Mouse (Mus musculus) heart, embryonic 11.5 days (tissue): ENCODE results near the gene Zfp940. TPM values are rescaled to one million over a fixed set of nuclear protein-coding genes. Genes with fewer than 3 reads are reported as not detected.
A peak's percentile ranks its signal among the peaks of the same experiment; 100 is the strongest.

Experiments used
- ATAC-seq: fragments of 200-750 bp; cut with Nextera tagmentation; replicated peaks from 2 replicates; pipeline ENCODE4 v1.8.0; 2017; ENCODE audit warnings: moderate library complexity; ENCODE audit not compliant: insufficient number of reproducible peaks, low FRiP score, low TSS enrichment
- H3K27ac ChIP-seq: fragments of 300-500 bp; sonication (generic); 2 replicates; pipeline ENCODE4 v1.5.1; 2014; ENCODE audit warnings: mild to moderate bottlenecking, low read depth, low read length
- H3K27me3 ChIP-seq: fragments of 300-500 bp; sonication (generic); 2 replicates; pipeline ENCODE4 v1.6.1; 2014; ENCODE audit warnings: mild to moderate bottlenecking, low read length, mixed read lengths; ENCODE audit not compliant: control insufficient read depth, insufficient read depth
- H3K36me3 ChIP-seq: fragments of 300-500 bp; sonication (generic); 2 replicates; pipeline ENCODE4 v1.6.1; 2014; ENCODE audit warnings: mild to moderate bottlenecking, low read length, moderate library complexity, mixed read lengths; ENCODE audit not compliant: control insufficient read depth, insufficient read depth
- H3K4me1 ChIP-seq: fragments of 300-500 bp; sonication (generic); 2 replicates; pipeline ENCODE4 v1.6.1; 2014; ENCODE audit warnings: low read length; ENCODE audit not compliant: control insufficient read depth, insufficient read depth
- H3K4me2 ChIP-seq: fragments of 300-500 bp; sonication (generic); 2 replicates; pipeline ENCODE4 v1.6.1; 2014; ENCODE audit warnings: mild to moderate bottlenecking, moderate library complexity
- H3K4me3 ChIP-seq: fragments of 300-500 bp; sonication (generic); 2 replicates; pipeline ENCODE4 v1.5.1; 2014; ENCODE audit warnings: low read depth, low read length
- H3K9ac ChIP-seq: fragments of 300-500 bp; sonication (generic); 2 replicates; pipeline ENCODE4 v1.6.1; 2014; ENCODE audit warnings: mild to moderate bottlenecking, low read depth, low read length, moderate library complexity
- H3K9me3 ChIP-seq: fragments of 300-500 bp; sonication (generic); replicated peaks from 2 replicates; pipeline ENCODE4 v1.6.1; 2016; ENCODE audit warnings: low read length; ENCODE audit not compliant: control insufficient read depth
- WGBS: fragments of 180-500 bp; shearing (Covaris S2); extraction: QIAGEN DNeasy Blood & Tissue Kit; methylation state at CpG from one replicate; pipeline ENCODE4 v1.1.7; 2014; ENCODE audit not compliant: insufficient replicate concordance; 5-methylcytosine and 5-hydroxymethylcytosine counted together
- polyA plus RNA-seq: library from polyadenylated mRNA; unstranded; fragments of >200 nt; fragmentation: Nextera tagmentation; extraction: Ambion mirVana; gene quantifications from 2 replicates; pipeline ENCODE4 v1.2.1, GENCODE M21; 2014

Gene Zfp940
- polyA plus RNA-seq, 1 experiment from 2014 or later: 4.7 TPM

GRCm38 (mm10) chr7:29785023-29785422 is 68.4 kb downstream of the Zfp940 start:
- ATAC-seq: no peak
- Histone ChIP-seq H3K27ac (no peak overlapping the region), H3K4me2 (peak overlapping the region; percentile 87), H3K4me3 (peak overlapping the region; percentile 84), H3K27me3 (no peaks in the 10 kb centered on the region), H3K9me3 (no peaks in the 10 kb centered on the region), H3K4me1 (peaks cover 10% of the 10 kb centered on the region), H3K36me3 (peaks cover 18% of the 10 kb centered on the region), H3K9ac (no peak overlapping the region; the same call in none of the 2 replicates)
- 65% methylated on average over 8 of the region's 8 CpGs for WGBS

GRCm38 (mm10) chr7:29783871-29784551 is 69.5 kb downstream of the Zfp940 start, which contains the start of gene Zfp30:
TSS of gene Zfp30 (plus strand) at chr7:29783998.
- H3K27me3 ChIP-seq: no peaks in the 10 kb centered on the region
- peak; percentile 89 for ATAC-seq
- peaks cover 8% of the 10 kb centered on the region; the same call in 1 of the 2 replicates for H3K36me3 ChIP-seq
- peak within 1 kb of the TSS; percentile 81 for H3K27ac ChIP-seq
- H3K4me1 ChIP-seq: peaks cover 10% of the 10 kb centered on the region
- H3K4me3 ChIP-seq: peak within 1 kb of the TSS; percentile 84
- H3K9ac ChIP-seq: peak within 1 kb of the TSS; percentile 84
- no peaks in the 10 kb centered on the region for H3K9me3 ChIP-seq
- peak within 1 kb of the TSS; percentile 87 for H3K4me2 ChIP-seq
- under 1% methylated on average over 45 of the region's 45 CpGs for WGBS

Other genes with a start within 250 kb of the Zfp940 start
- gene Catsperg2, start 126.6 kb downstream of the Zfp940 start, polyA plus RNA-seq: not detected in 2 replicates
- gene Zfp84, start 85.1 kb downstream of the Zfp940 start, polyA plus RNA-seq: 8.7 and 8.8 TPM in 2 replicates
- gene Zfp30, start 69.7 kb downstream of the Zfp940 start, polyA plus RNA-seq: 5.3 and 5.6 TPM in 2 replicates
- gene Zfp790, start 37.6 kb downstream of the Zfp940 start, polyA plus RNA-seq: 8.9 and 13.3 TPM in 2 replicates
- 3.8 and 4.1 TPM in 2 replicates for gene Zfp420, start 6.3 kb upstream of the Zfp940 start, polyA plus RNA-seq
- gene Zfp27, start 52.9 kb upstream of the Zfp940 start, polyA plus RNA-seq: 9.3 and 9.4 TPM in 2 replicates
- gene Zfp383, start 54.6 kb upstream of the Zfp940 start, polyA plus RNA-seq: 4.1 and 6.2 TPM in 2 replicates
- 7.0 and 10.0 TPM in 2 replicates for gene Zfp74, start 100.4 kb upstream of the Zfp940 start, polyA plus RNA-seq
- gene Zfp568, start 130.3 kb upstream of the Zfp940 start, polyA plus RNA-seq: 28.8 and 30.4 TPM in 2 replicates
- 3.1 and 3.8 TPM in 2 replicates for gene Zfp14, start 197.7 kb upstream of the Zfp940 start, polyA plus RNA-seq
- gene Zfp82, start 219.2 kb upstream of the Zfp940 start, polyA plus RNA-seq: 4.1 TPM in 2 replicates
- gene Gm26920, start 236.7 kb upstream of the Zfp940 start, polyA plus RNA-seq: 0.26 and 0.96 TPM in 2 replicates
- 7.4 and 8.1 TPM in 2 replicates for gene Zfp566, start 236.9 kb upstream of the Zfp940 start, polyA plus RNA-seq
- 87.2 and 96.0 TPM in 2 replicates for gene Zfp260, start 241.1 kb upstream of the Zfp940 start, polyA plus RNA-seq